Mouse (Mus musculus) large intestine, adult 2 months (tissue): Measurements from ENCODE around the gene Fgfr2. TPM values are rescaled to one million over a fixed set of nuclear protein-coding genes. Genes with fewer than 3 reads are reported as not detected.

Experiments used
- DNase-seq: peaks from one replicate; pipeline ENCODE4 v3.0.0-alpha.2; 2012; ENCODE audit warnings: low read depth, low spot score
- WGBS: fragments of 180-500 bp; shearing (Covaris S2); methylation state at CpG from one replicate; pipeline ENCODE4 v1.1.7; 2018; 5-methylcytosine and 5-hydroxymethylcytosine counted together
- polyA plus RNA-seq: library from polyadenylated mRNA; depleted of rRNA; stranded (reverse); fragments of >200 nt; gene quantifications from 2 replicates; pipeline ENCODE4 v1.2.3, GENCODE M21; 2012

Gene Fgfr2
- polyA plus RNA-seq, 1 experiment: 35.0 TPM

DNA sequence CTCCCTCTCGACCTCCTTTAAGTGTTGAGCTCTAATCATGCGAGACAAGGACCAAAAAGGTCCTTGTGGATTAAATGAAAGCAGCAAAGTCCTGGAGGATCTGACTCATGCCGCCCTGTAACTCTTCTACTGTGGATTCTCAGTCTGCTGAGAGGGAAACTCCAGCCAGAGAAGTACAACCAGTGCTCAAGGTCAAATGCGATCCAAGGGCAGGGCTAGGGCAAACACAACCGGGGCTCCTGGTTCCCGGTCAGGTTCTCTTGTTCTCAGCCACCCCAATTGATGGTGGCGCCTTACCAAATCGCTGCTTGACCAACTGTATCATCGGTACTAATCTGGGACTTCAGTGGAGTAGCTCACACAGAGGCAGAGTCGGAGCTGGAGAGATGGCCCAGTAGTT lies 322.3 kb downstream of the Fgfr2 start:
- no peak for DNase-seq
- WGBS: 64% methylated on average over 10 of the region's 10 CpGs

GRCm38 (mm10) chr7:132799119-132800016 lies 323.8 kb downstream of the Fgfr2 start:
- WGBS: 89% methylated on average over 5 of the region's 5 CpGs
- no peak for DNase-seq

- WGBS: 91% methylated on average over 5 of the region's 5 CpGs
- no peak for DNase-seq
Observed at GRCm38 (mm10) chr7:132795141-132795540, 328.0 kb downstream of the Fgfr2 start.

GRCm38 (mm10) chr7:132793467-132793866 lies 329.7 kb downstream of the Fgfr2 start:
- 19% methylated on average over 6 of the region's 6 CpGs for WGBS
- DNase-seq: no peak

- DNase-seq: no peak
- WGBS: 72% methylated on average over 14 of the region's 14 CpGs
Observed at GRCm38 (mm10) chr7:132790447-132791219, 332.5 kb downstream of the Fgfr2 start.

- WGBS: 92% methylated on average over 13 of the region's 13 CpGs
- no peak for DNase-seq
Observed at GRCm38 (mm10) chr7:132788826-132789225, 334.3 kb downstream of the Fgfr2 start.

- WGBS: 85% methylated on average over 4 of the region's 4 CpGs
- no peak for DNase-seq
Observed at GRCm38 (mm10) chr7:132787496-132788190, 335.5 kb downstream of the Fgfr2 start.

DNA sequence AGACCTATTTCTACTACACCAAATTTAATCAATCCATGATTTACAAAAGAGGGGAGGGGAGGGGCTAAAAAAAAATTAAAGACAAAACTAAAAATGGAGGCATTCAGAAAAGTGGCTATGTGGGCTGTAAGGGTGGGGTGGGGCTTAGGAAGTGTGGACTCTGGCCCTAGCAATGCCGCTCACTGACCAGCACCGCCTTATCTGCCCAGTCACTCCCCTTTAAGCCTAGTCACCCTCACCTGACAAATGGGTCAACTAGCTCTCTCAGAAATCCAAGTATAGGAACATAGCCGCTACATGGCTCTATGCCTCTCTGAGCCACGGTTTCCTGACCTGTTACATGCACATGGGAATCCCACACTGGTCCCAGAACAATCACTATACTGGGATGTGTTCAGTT lies 336.1 kb downstream of the Fgfr2 start:
- DNase-seq: no peak
- WGBS: 63% methylated on average over 4 of the region's 4 CpGs

GRCm38 (mm10) chr7:132786522-132786921 lies 336.6 kb downstream of the Fgfr2 start:
- DNase-seq: no peak
- 22% methylated on average over 4 of the region's 4 CpGs for WGBS

DNA sequence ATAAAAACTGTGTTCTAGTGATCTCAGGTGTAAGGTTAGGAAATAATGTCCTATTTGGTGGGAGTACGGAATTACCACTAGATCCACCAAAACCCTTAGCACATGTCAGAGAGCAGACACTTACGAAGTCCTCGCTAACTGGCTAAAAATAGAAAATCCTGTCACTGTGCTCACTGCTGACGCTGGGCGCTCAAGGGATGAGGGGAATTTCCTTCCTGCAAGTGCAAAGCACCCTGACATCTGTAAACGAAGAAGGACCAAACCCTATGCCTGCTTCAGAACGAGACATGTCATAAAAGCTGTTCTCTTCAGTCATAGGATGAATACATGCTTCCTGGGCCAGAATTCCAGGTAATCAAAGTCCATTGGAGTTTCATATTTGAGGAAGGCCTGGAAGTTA lies 337.1 kb downstream of the Fgfr2 start:
- no peak for DNase-seq
- WGBS: 7% methylated on average over 7 of the region's 7 CpGs

DNA sequence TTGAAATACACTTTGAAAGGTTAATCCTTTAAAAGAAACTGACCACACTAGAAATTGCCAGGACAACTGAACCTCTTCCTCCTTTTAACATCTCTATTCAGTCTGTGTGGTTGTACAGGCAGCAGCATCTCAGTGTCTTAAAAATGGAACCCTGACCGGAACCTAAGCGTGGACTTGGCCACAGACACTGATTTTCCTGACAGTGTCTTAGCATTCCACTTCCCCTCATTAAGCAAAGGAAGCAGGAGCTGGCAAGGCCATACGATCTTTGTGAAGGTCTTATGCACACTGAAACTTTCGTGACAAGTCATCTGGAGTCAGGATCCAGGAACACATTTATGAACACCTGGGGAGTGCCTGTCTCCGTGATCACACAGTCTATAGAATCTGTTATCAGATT lies 339.0 kb downstream of the Fgfr2 start:
- DNase-seq: no peak
- 81% methylated on average over 5 of the region's 5 CpGs for WGBS

GRCm38 (mm10) chr7:132781850-132782249 lies 341.3 kb downstream of the Fgfr2 start:
- 47% methylated on average over 6 of the region's 6 CpGs for WGBS
- no peak for DNase-seq

DNA sequence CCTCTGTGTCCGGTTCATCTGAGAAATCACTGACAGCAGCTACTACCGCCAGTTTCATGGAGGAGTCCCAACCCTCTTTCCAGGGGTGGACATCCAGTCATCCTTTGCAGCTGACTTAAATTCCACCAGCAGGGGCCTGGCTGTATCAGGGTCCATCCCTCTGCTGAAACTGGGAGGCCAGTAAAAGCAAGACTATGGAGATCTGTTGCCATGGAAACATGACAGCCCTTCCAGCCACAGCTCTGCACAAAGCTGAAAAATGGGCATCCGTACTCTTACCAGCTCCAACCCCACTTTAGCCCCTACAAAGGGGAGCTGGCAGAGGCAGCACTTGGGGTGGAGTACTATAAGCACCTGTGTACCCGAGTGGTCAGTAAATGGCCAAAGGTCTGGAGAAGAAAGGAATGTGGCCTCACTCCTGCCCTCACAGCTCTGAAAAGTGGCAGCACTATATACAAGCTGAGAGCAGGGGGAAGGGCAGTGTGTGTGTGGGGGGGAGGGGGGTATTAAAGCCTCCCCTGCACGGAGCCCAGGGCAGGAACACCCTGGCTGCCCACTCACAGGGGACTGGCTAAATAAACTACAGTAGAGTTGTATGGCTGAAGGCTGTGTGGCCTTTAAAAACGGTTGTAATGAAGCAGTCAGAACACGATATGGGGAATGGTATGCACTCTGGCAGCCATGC lies 341.9 kb downstream of the Fgfr2 start:
- 40% methylated on average over 7 of the region's 7 CpGs for WGBS

DNA sequence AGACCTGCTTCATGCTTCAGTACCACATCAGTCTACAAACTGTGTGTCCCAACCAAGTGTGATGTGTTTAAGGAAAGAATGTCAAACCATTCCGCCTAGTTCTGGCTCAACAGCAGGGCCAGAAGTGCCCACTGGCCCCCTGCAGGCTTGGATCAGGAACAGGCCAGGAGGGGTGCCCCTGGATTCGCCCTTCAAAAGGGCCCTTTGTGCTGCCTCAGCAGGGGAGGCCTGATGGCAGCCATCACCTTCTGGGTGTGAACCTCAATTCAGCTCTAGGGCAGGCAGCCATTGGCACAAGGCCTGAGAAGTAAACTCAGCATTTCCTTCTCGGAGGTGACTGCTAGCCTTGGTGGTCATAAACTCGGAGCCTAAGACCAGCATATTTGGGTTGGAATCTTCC lies 342.5 kb downstream of the Fgfr2 start:
- WGBS: 13% methylated on average over 4 of the region's 4 CpGs
- no peak for DNase-seq

More for the DNA sequence above, 341.9 kb downstream of the Fgfr2 start:
- DNase-seq: no peak

DNA sequence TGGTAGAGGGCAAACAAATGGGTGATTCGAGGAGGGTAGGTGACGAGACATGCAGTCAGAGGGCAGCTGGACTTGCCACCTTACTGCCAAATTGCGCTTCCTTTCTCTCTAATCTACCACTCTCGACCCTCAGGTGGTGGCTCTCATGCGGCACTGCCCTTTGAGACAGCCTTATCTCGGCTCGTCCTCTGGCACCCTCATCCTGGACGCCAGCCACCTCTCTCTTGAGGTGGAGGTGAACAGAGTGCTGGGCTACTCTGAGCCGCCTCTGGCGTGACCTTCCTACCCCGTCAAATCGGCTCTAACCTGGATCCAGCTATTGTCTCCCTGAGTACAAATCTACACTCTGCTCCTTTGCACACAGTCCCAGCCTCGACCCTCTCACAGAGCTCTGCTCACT lies 344.5 kb downstream of the Fgfr2 start:
- WGBS: 83% methylated on average over 13 of the region's 13 CpGs
- no peak for DNase-seq

- 86% methylated on average over 1 of the region's 1 CpGs for WGBS
- DNase-seq: no peak
Observed at GRCm38 (mm10) chr7:132777728-132778453, 345.3 kb downstream of the Fgfr2 start.

DNA sequence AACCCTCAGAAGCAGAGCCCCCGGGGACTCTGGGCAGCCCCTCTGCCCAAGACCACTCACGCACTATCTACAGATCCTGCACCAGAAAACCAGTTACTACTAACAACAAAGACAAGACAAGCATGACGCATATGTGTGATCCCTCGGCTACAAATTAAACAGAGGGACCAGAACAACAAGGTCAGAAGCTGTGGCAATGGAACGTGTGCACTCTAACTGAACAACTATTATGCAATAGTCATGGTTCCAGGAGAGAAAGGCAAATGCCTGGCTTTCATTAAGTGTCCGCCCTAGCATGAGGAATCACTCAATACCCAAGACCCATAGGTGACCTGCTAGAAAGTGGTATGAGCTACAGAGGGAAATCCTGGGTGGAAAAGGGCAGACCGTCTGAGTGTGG lies 346.0 kb downstream of the Fgfr2 start:
- 88% methylated on average over 7 of the region's 7 CpGs for WGBS
- no peak for DNase-seq

DNA sequence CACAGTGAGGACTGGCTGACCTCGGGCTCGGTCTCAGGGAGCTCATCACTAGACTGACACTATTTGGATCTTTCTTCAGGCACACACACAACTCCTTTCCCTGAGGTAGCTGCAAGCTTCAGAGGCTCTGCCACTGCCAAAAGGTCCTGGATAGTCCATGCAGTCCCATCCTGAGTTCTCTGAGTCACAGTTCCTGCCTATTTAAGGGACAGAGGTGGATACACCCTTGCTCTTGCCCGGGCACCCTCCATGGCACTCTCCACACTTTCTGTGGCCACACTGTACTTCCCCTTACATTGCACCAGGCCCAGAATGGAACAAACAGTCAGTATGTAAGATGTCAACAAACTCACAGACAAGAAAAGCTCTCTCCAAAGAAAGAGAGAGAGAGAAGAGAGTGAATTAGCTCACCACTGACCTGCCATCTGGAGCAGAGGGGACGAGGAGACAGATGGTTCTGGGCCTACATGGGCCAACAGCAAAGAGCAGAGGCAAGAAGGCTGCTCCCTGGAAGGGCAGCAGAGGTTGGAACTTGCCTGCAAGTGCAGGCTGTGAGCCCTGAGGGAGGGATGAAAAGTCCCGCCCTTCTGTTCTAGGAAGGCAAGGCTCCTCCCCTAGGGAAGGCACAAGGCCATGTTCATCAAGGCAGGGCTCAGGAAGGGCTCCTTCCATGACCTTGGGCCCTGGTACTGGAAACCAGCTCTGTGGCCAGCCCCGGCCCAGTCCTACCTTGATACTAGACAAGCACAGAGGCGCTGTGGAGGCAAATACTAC lies 346.6 kb downstream of the Fgfr2 start:
- WGBS: 65% methylated on average over 7 of the region's 7 CpGs
- no peak for DNase-seq
